Mouse (Mus musculus): ENCODE measurements around the gene Lrrc75a.

Gene Lrrc75a

GRCm38 (mm10) chr11:62589391-62589790, 58.9 kb downstream of the Lrrc75a start:
- no peak for DNase-seq

- DNase-seq = no peak
Measured at GRCm38 (mm10) chr11:62587034-62587433, 61.3 kb downstream of the Lrrc75a start.

GRCm38 (mm10) chr11:62584671-62585206, 63.6 kb downstream of the Lrrc75a start:
- no peak for DNase-seq

- no peak for DNase-seq
Measured at GRCm38 (mm10) chr11:62583031-62583430, 65.3 kb downstream of the Lrrc75a start.

- peak; percentile 21 for DNase-seq
Measured at GRCm38 (mm10) chr11:62576530-62577152, 71.7 kb downstream of the Lrrc75a start.

- DNase-seq = peak; percentile 53
Measured at GRCm38 (mm10) chr11:62575659-62576438, 72.5 kb downstream of the Lrrc75a start.

- DNase-seq = peak; percentile 92
Measured at GRCm38 (mm10) chr11:62575297-62575658, 73.0 kb downstream of the Lrrc75a start.

GRCm38 (mm10) chr11:62574703-62575085, 73.6 kb downstream of the Lrrc75a start:
- DNase-seq = no peak

GRCm38 (mm10) chr11:62573959-62574702, 74.2 kb downstream of the Lrrc75a start, which contains the start of gene Trpv2:
Gene Trpv2 (plus strand): TSS chr11:62574486.
- DNase-seq = peak; percentile 11

GRCm38 (mm10) chr11:62568300-62568699, 80.0 kb downstream of the Lrrc75a start:
- DNase-seq = no peak

- no peak for DNase-seq
Measured at GRCm38 (mm10) chr11:62566211-62566610, 82.1 kb downstream of the Lrrc75a start.

GRCm38 (mm10) chr11:62565747-62566146, 82.6 kb downstream of the Lrrc75a start:
- no peak for DNase-seq

GRCm38 (mm10) chr11:62563590-62563989, 84.7 kb downstream of the Lrrc75a start:
- no peak for DNase-seq

GRCm38 (mm10) chr11:62560463-62561016, 87.8 kb downstream of the Lrrc75a start:
- DNase-seq = no peak

GRCm38 (mm10) chr11:62558961-62559646, 89.2 kb downstream of the Lrrc75a start:
- peak; percentile 33 for DNase-seq

- no peak for DNase-seq
Measured at GRCm38 (mm10) chr11:62558152-62558551, 90.2 kb downstream of the Lrrc75a start.

GRCm38 (mm10) chr11:62557205-62557604, 91.1 kb downstream of the Lrrc75a start:
- no peak for DNase-seq

GRCm38 (mm10) chr11:62555896-62556412, 92.4 kb downstream of the Lrrc75a start:
- no peak for DNase-seq

GRCm38 (mm10) chr11:62554934-62555517, 93.3 kb downstream of the Lrrc75a start:
- no peak for DNase-seq
